Mouse (Mus musculus): ENCODE data around the gene Ifitm10.
A peak's percentile ranks its signal among the peaks of the same experiment; 100 is the strongest.
"Not testable (repeated sequence)": the region's sequence is repeated elsewhere in the genome, so short reads cannot be mapped to it uniquely, and the experiment has no call there.

Gene Ifitm10

DNA sequence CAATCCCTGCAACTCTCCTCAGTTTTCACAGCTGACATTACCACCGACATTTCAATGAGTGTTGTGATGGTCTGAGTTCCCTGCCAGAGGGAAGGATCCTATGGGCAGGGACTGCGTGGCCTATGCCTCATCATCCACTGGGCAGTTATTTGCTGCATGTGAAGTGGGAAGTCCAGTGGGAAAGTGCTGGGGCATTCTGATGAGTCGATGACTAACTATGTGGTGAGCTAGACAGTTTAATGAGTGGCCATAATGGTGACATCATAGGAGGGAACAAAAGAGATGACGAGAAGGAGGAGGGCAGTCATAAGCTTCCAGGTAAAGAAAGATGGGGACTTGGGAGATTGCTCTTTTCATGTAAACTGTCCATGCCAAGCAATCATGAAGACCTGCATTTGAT is 10.4 kb downstream of the Ifitm10 start:
- DNase-seq (ENCODE audit: low read depth), result no peak

- DNase-seq (ENCODE audit: low read depth), result no peak
Measured at GRCm38 (mm10) chr7:142360743-142361142, 12.8 kb downstream of the Ifitm10 start.

DNA sequence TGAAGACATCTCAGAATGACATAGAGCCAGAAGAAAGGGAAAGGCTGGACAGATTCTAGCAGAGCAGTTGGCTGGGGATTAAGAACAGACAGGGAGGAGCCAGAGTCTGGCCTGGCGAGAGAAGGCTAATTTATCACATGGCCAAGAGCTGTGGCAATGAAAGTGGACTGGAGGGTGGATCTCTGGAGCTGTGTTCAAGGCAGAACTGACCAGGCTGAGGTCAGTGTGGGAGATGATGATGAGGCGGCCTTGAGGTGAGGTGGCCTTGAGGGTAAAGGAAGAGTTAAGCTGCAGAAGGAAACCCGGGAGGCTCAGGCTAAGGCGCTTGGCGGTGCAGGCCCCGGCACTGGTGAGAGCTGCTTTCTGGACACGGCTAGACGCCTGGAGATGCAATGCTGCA is 14.4 kb downstream of the Ifitm10 start:
- no peak for DNase-seq (ENCODE audit: low read depth)

- no peak for DNase-seq (ENCODE audit: low read depth)
Measured at GRCm38 (mm10) chr7:142357566-142357965, 16.0 kb downstream of the Ifitm10 start.

DNA sequence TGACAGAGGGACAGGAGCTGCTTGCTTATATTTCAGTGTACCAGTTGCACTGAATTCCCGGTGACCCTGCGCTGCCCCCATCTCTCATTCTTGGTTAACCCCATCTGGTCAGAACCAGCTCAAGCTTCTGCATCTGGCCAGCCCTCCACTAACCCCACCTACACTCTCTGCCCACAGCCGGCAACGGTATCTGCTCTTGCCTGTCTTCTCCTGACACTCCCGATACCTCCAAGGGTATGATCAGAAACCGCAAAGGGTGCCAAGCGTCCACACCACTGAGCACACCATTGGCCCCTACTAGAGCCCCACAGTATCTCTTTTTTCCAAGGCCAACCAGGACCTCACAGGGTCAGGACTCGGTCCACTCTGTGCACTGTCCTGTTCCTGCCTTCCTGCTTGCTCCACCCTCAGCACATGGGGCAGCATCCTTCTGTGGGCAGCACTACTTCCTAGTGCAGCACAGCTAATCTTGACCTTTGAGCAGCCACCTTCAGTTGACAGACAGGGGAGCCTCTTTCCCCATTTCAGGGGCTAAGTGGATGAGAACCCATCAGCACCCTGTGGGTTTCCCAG is 18.8 kb downstream of the Ifitm10 start:
- DNase-seq (ENCODE audit: low read depth), result peak; percentile 32

GRCm38 (mm10) chr7:142353854-142354253 is 19.7 kb downstream of the Ifitm10 start:
- DNase-seq (ENCODE audit: low read depth), result peak; percentile 82

- DNase-seq (ENCODE audit: low read depth), result peak; percentile 78
Measured at GRCm38 (mm10) chr7:142351569-142351968, 22.0 kb downstream of the Ifitm10 start.

DNA sequence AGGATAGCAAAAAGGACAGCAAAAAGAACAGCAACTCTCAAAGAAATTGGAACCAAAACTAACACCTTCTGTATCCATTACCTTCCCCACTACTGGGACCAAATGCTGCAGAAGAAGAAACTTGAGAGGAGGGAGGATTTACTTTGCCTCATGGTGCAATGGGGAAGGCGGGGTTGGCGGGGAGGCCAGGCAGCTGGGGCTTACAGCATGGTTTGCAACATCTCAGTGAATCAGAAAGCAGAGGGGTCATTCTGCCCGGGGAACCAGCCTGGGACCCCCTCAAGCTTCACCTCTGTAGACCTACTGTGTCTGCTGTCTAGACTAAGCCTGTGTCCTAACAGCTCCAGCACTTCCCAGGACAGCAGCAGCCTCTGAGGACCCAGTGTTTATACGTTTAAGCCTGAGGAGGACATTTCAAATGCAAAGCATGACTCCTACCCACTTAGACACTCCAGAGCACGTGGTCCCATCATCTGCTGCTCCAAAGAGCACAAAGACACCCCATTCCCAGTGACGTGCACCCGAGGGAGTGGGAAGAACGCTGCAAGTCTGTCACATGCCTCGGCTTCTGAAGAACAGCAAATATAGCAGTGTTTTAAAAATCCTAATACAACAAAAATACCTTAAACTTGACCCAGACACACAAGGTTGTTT is 24.1 kb downstream of the Ifitm10 start:
- DNase-seq (ENCODE audit: low read depth), result no peak

DNA sequence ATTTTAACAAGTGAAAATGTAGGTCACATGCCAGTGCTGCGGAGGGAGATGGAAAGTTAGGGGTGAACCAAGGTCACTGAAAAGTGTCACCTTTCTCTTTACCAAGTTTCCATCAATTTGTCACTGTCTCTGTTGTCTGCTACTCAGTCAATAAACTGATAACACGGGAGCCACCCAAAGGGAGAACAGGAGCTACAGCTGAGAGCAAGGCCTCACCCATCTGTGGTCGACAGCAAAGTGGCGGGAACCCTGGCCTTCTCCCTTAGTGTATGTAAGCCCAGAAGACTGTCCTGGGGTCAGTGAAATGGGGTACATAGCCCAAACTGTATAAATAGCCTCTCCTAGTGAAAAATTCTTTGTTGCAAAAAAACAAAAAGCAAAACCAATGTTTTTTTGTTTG is 26.0 kb downstream of the Ifitm10 start:
- DNase-seq (ENCODE audit: low read depth), result peak; percentile 18

GRCm38 (mm10) chr7:142342247-142342640 is 31.3 kb downstream of the Ifitm10 start:
- DNase-seq (ENCODE audit: low read depth), result no peak

- no peak for DNase-seq (ENCODE audit: low read depth)
Measured at GRCm38 (mm10) chr7:142341564-142342246, 31.8 kb downstream of the Ifitm10 start.

GRCm38 (mm10) chr7:142340269-142340970 is 33.1 kb downstream of the Ifitm10 start:
- peak; percentile 54 for DNase-seq (ENCODE audit: low read depth)

DNA sequence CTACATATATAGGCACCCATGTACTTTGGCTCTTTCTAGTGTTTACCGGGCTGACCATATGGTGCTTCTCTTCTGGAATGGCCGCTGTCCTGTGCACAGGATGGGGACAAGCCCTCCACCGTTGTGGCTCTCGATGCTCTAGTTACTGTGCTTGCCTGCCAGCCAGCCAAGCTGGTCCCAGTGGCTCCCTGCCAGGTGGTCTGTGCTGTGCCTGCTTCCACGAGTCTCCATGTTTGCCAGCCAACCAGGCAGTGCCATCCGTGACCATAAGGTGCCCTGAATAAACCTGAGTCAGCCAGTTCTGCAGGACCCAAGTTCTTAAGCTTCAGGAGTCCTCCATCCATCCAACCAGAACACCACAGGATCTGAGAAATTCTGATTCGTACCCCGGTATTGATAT is 38.4 kb downstream of the Ifitm10 start:
- no peak for DNase-seq (ENCODE audit: low read depth)

GRCm38 (mm10) chr7:142334246-142334645 is 39.3 kb downstream of the Ifitm10 start:
- DNase-seq (ENCODE audit: low read depth), result peak; percentile 91

- not testable (repeated sequence) for DNase-seq (ENCODE audit: low read depth)
Measured at GRCm38 (mm10) chr7:142332741-142333140, 40.8 kb downstream of the Ifitm10 start.

DNA sequence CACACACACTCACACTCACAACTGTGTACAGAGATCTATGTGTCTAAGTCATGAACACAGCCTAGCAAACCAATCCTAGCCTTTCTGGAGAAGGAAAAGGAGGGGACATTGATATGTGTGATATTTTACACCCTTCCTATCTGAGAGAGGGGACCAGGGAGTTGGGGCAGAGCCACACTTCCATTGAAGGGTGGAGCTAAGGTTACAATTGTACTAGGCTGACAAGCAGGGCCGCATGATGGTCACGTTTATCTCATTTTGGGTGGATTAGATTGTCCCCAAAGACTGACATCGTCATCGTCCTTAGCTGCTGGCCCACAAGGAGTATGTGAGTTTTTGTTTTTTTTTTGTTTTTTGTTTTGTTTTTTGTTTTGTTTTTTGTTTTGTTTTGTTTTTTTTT is 42.3 kb downstream of the Ifitm10 start:
- DNase-seq (ENCODE audit: low read depth), result no peak

DNA sequence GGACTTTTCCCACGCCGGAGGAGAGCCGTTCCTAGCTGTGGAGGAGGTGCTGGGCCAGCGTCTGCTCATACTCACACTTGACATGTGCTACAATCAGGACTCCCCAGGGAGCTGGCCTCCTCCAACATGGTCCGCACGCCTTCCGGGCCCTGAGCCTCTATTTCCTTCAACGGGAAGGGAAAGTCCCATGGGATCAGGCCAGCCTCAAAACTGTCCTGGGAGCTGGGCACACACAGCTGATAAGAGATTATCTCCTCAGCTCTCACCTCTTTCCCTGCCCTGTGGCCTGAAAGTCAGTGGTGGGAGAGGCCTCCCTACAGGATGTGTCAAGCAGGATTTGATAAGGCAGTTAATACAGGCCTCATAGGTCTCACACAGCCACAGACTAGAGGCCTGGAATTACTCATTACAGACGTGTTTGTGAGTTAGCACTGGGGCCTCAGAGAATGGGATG is 43.3 kb downstream of the Ifitm10 start:
- no peak for DNase-seq (ENCODE audit: low read depth)

- no peak for DNase-seq (ENCODE audit: low read depth)
Measured at GRCm38 (mm10) chr7:142328507-142328906, 45.0 kb downstream of the Ifitm10 start.

- no peak for DNase-seq (ENCODE audit: low read depth)
Measured at GRCm38 (mm10) chr7:142326714-142327445, 46.7 kb downstream of the Ifitm10 start.

GRCm38 (mm10) chr7:142323396-142324117 is 50.0 kb downstream of the Ifitm10 start:
- DNase-seq (ENCODE audit: low read depth), result no peak

- DNase-seq (ENCODE audit: low read depth), result no peak
Measured at GRCm38 (mm10) chr7:142322641-142323040, 50.9 kb downstream of the Ifitm10 start.
